Mouse (Mus musculus): ENCODE results near the gene Pitx1. TPM values are rescaled to one million over a fixed set of nuclear protein-coding genes. Genes with fewer than 3 reads are reported as not detected.

Gene Pitx1
- total RNA-seq (2021): not detected
- long read RNA-seq, experiment 1: 0 reads
- long read RNA-seq, experiment 2: 0 reads

- DNase-seq (ENCODE audit: low spot score in 2 of 2): no peak
Measured at GRCm38 (mm10) chr13:55836142-55836625, at the start of gene Pitx1. Gene Pitx1, minus strand, starts transcription at chr13:55836192.

DNA sequence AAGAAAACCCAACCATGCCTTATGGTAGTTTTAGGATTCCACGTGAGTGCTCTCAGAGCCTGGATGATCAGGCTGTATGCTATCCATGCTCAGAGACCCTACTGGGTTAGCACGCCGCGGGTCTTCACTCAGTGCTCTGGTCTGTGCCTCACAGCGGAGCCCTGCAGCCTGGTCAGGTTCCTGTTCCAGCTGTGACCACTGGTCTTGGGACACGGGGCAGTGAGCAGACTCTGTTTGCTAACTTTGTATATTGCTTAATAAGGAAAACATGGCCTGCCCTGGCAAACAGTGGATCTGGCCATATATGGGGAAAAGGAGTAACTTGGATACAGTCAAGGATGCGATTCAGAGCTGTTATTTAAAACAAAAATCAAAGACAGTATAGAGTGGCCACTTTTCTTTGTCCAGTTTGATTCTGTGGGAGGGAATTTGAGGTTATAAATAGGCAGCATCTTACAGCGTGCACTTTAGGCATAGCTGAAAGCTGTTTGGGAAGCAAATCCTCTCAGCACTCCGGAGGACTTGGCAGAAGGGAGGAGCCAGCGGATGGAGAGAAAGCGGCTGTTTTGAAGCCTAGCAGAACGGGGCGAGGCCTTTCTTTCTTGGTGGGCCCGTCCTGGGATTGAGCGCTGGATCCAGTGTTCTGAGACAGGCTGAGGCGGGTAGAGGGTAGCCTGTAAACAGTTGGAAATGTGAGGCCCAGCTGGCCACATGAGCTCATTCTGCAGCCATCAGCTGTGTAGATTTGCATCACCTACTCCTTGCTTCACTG, 45.6 kb upstream of the Pitx1 start:
- DNase-seq (ENCODE audit: low spot score in 2 of 2): no peak

- DNase-seq (ENCODE audit: low spot score in 2 of 2): no peak
Measured at GRCm38 (mm10) chr13:55878353-55878752, 42.4 kb upstream of the Pitx1 start.

- DNase-seq (ENCODE audit: low spot score in 2 of 2): no peak
Measured at GRCm38 (mm10) chr13:55871410-55871809, 35.4 kb upstream of the Pitx1 start.

- DNase-seq (ENCODE audit: low spot score in 2 of 2): no peak
Measured at GRCm38 (mm10) chr13:55870001-55870400, 34.0 kb upstream of the Pitx1 start.

DNA sequence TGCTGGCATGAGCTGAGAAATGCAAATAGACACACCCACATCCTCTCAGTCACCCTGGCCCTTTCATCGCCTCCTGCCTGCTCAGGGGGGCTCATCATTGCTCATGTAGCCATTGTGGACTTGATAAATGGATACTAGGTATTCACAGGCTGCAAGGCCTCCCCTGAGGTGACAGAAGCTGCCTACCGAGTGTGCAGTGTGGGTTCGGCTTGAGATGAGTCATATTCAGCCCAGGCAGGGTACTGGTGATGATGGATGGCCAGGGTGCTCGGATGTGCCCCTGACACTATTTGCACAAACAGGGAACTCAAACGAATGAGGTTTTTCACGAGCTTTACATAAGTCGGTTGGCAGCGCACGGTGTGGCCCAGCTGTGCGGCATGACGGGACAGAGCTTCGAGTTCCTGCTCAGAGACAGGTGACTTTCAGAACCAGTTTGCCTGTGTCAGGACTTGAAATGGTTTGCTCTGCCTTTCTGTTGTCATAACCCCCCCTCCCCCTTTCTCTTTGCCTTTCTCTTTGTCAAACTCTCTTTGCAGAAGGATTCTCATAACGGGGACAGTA, 31.6 kb upstream of the Pitx1 start:
- no peak for DNase-seq (ENCODE audit: low spot score in 2 of 2)

GRCm38 (mm10) chr13:55860483-55860882, 24.5 kb upstream of the Pitx1 start:
- no peak for DNase-seq (ENCODE audit: low spot score in 2 of 2)

DNA sequence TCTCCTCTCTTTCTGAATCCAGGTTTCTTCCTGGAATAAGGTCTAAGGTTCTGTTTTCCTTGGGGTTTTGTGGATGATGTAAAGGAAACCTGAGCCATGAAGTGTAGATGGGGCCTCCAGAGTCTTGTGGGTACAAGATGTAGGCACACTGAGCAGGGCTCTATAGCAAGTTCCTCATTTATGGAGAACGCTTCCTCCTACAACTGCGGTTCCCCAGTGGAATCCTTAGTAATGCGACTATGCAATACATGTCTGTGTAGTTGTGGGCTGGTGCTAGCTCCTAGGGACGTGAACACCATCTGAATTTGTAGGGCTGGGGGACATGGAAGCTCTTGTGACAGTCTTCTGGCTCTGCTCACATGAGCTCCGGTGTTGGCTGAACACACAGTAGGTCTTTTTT, 22.5 kb upstream of the Pitx1 start:
- no peak for DNase-seq (ENCODE audit: low spot score in 2 of 2)

- no peak for DNase-seq (ENCODE audit: low spot score in 2 of 2)
Measured at GRCm38 (mm10) chr13:55855793-55856192, 19.8 kb upstream of the Pitx1 start.

GRCm38 (mm10) chr13:55852205-55852604, 16.2 kb upstream of the Pitx1 start:
- DNase-seq (ENCODE audit: low spot score in 2 of 2): no peak

- no peak for DNase-seq (ENCODE audit: low spot score in 2 of 2)
Measured at GRCm38 (mm10) chr13:55850726-55851125, 14.7 kb upstream of the Pitx1 start.

DNA sequence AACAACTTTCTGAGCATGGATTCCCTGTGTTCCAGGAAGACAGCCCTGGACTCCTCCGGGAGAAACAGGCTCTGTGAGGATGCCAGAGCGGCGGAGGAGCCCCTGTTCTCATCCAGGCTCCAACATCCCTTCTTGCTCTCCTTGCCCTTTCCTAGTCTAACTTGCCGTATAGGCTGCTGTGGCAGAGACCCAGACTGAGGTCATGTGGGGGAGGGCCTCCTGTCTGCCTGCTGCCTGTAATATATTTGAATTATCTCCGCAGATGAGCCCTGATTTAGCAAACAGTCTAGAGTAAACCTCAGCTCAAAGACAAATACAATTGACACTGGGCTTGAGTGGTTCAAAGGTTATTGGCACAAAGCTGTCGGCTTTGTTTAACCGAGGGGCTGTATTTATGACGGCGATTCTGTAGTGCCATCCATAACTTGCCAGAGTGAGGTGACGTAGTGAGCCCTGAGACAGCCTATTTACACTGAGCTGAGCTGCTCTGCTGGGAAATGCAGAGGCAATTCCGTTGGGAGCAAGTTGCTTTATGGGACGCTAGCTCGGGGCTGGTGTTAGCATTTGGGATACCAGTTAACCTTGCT, 12.7 kb upstream of the Pitx1 start:
- DNase-seq (ENCODE audit: low spot score in 2 of 2): no peak

DNA sequence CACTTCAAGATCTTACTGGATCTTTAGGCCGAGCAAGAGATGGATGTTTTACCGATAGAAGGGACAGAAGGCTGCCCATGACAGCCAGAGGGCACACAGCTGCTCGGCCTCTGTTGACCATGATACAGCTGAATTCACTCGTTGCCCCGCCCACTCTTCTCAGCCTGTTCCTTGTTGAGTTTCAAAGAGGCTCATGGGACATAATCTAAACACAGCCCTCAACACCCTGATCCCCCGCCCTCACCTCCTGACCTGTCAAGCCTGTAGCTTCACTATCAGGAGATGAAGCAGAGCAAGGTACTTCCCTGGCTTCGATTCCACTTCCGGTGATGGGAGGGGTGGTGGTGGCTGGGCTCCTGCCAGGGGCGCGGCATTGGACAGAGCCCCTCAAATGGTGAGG, 11.8 kb upstream of the Pitx1 start:
- DNase-seq (ENCODE audit: low spot score in 2 of 2): no peak

- DNase-seq (ENCODE audit: low spot score in 2 of 2): no peak
Measured at GRCm38 (mm10) chr13:55843700-55844099, 7.7 kb upstream of the Pitx1 start.

DNA sequence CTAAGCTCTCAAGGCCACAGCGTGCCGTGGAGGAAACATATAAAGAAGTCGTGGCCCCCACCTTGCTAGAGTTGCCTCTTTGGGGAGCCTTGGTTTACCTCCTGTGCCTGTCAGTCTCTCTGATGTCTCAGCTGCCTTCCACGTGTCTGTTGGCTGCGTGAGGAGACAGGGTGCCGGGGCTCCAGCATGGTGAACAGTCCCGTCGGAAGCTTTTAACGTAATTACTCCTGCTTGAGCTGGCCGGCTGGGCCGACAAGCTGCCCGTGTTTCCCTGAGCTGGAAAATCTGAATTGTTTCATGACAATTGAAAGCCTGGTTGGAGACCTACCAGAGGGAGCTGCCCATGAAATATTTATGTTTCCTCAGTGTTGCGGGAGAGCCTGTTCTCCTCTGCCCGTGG, 4.2 kb upstream of the Pitx1 start:
- no peak for DNase-seq (ENCODE audit: low spot score in 2 of 2)

- DNase-seq (ENCODE audit: low spot score in 2 of 2): no peak
Measured at GRCm38 (mm10) chr13:55836786-55837780, 1.1 kb upstream of the Pitx1 start.

DNA sequence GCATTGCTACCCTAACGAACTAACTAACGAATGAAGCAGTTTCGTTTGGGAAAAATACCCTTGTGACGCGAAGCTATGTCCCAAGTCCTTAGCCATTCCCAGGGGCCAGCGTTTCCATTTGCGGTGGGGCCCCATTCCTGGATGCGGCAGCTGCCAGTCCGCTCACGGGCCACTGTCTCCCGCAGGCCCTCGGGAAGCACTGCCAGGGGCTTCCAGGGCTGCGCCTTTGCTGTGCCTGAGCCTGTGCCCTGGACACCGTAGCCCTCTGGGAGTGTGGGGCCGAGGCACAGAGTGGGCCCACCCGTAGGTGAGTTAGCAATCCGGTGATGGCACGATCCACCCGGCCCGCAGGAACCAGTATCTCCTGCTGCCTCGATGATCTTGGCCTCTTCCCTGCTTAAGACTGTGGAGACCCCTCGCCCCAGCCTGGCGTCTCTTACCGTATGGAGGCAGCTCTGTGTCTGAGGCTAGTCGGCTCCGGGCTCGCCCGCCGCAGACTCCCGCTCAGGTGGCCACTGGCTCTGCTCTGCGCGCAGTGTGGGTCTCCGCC, 369 bp downstream of the Pitx1 start:
- DNase-seq (ENCODE audit: low spot score in 2 of 2): no peak

DNA sequence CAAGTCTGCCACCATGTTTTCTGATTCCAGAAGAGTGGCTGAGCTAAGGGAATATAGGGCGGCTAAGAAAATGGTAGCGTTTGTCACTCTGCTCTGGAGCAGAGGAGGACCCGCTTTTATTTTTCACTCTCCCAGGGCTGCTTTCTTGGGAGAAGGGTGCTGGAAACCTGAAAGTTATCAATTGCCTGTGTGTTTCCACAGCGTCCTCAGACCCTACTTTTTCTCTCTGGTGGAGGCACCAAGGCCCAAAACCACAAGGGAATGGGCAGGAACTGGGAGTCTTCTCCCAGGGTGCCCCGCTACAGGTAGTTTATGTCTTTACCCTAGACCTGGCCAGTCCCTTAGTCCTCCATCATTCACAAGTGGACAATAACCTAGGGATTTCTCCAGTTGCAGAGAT, 1.3 kb downstream of the Pitx1 start:
- DNase-seq (ENCODE audit: low spot score in 2 of 2): no peak

GRCm38 (mm10) chr13:55833921-55834320, 2.1 kb downstream of the Pitx1 start:
- no peak for DNase-seq (ENCODE audit: low spot score in 2 of 2)

DNA sequence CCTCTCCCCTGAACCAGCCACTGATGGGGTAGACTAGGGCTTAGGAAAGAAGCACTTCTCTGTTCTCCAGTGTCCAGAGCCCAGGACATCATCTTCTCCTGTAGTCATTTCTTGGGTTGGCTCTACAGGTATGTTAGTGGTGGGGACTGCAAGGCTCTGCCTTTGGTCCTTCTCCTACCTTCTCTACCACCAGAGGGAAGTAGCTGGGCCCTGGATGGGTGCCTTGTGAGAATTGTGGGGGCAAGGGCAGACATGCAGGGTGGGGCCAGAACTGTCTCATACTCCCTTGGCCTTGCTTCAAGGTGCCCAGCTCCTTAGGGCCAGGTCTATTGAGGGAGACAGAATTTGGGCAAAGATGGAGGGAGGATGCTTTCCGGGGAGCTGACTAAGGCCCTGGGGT, 3.4 kb downstream of the Pitx1 start:
- DNase-seq (ENCODE audit: low spot score in 2 of 2): no peak

DNA sequence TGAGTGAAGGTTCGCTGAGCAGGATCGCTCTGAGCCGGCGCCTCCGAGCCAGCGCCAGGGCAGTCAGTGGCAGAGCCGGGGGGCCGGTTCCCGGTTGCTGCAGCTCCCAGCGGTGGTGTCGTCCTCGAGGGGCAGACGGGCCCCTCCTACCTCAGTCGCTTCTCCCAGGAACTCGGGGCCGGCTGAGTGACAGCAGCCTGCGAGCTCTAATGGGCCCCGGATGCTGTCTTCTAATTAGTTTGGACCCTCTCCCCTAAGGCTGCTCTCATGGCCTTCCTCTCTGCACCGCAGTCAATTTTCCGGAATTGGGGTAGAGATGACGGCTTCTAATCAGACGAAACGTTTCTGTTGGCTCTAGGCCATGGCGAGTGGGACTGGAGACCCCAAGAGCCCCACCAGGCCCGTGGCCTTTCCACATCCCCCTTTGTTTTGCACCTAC, 4.3 kb downstream of the Pitx1 start:
- DNase-seq (ENCODE audit: low spot score in 2 of 2): no peak
